Mouse (Mus musculus): Measurements from ENCODE around the gene Saa2. TPM values are rescaled to one million over a fixed set of nuclear protein-coding genes. Genes with fewer than 3 reads are reported as not detected.

Saa2 gene
- polyA plus RNA-seq, 2 experiments from 2014 or later = 0.25 TPM; not detected in 1

- no peak for ATAC-seq
Observed at GRCm38 (mm10) chr7:46764672-46765071, 13.1 kb downstream of the Saa2 start.

- no peak for ATAC-seq
Observed at GRCm38 (mm10) chr7:46767371-46767770, 15.8 kb downstream of the Saa2 start.

- no peak for ATAC-seq
Observed at GRCm38 (mm10) chr7:46768451-46768850, 16.9 kb downstream of the Saa2 start.

- ATAC-seq = peak; percentile 63
Observed at GRCm38 (mm10) chr7:46770706-46771105, 19.1 kb downstream of the Saa2 start.

- ATAC-seq = no peak
Observed at GRCm38 (mm10) chr7:46789177-46789849, 37.7 kb downstream of the Saa2 start.

GRCm38 (mm10) chr7:46793871-46794270, 42.3 kb downstream of the Saa2 start:
- ATAC-seq = no peak

GRCm38 (mm10) chr7:46795287-46796205, 44.0 kb downstream of the Saa2 start, which contains the start of the genes Hps5 and Gtf2h1:
Hps5 (minus strand) TSS chr7:46796064.
Gtf2h1 (plus strand) TSS chr7:46796103.
- ATAC-seq = peak; percentile 91

GRCm38 (mm10) chr7:46796206-46796679, 44.7 kb downstream of the Saa2 start:
- ATAC-seq = peak; percentile 4

GRCm38 (mm10) chr7:46796779-46797178, 45.2 kb downstream of the Saa2 start:
- ATAC-seq = no peak

Other genes with a start within 250 kb of the Saa2 start
- gene Sergef, start 112.0 kb upstream of the Saa2 start, polyA plus RNA-seq (2017; shearing (Covaris generic)) = 10 to 100 TPM; 17.9 to 18.3 TPM
- under 1 TPM in 1 of 2 experiments, not detected in 1; 0.99 TPM for gene Tph1, start 79.3 kb upstream of the Saa2 start, polyA plus RNA-seq (2017; shearing (Covaris generic))
- gene Saal1, start 41.1 kb upstream of the Saa2 start, polyA plus RNA-seq (2017; shearing (Covaris generic)) = 10 to 100 TPM; 17.6 to 18.9 TPM
- gene Saa3, start 36.1 kb upstream of the Saa2 start, polyA plus RNA-seq (2017; shearing (Covaris generic)) = not detected
- not detected for gene Saa4, start 19.2 kb upstream of the Saa2 start, polyA plus RNA-seq (2017; shearing (Covaris generic))
- under 1 TPM in 1 of 2 experiments, not detected in 1; 0.20 TPM for gene Saa1, start 8.8 kb upstream of the Saa2 start, polyA plus RNA-seq (2017; shearing (Covaris generic))
- 10 to 100 TPM; 17.6 to 17.8 TPM for gene Hps5, start 44.3 kb downstream of the Saa2 start, polyA plus RNA-seq (2017; shearing (Covaris generic))
- gene Gtf2h1, start 44.3 kb downstream of the Saa2 start, polyA plus RNA-seq (2017; shearing (Covaris generic)) = 10 to 100 TPM; 22.9 to 23.4 TPM
- gene Ldha, start 89.7 kb downstream of the Saa2 start, polyA plus RNA-seq (2017; shearing (Covaris generic)) = 1,000 to 10,000 TPM; 1,036 to 1,248 TPM
- gene Ldhc, start 109.4 kb downstream of the Saa2 start, polyA plus RNA-seq (2017; shearing (Covaris generic)) = not detected
- 100 to 1,000 TPM in 1 of 2 experiments, 10 to 100 TPM in 1; 85.8 to 103 TPM for gene Tsg101, start 168.2 kb downstream of the Saa2 start, polyA plus RNA-seq (2017; shearing (Covaris generic))
- gene Uevld, start 206.7 kb downstream of the Saa2 start, polyA plus RNA-seq (2017; shearing (Covaris generic)) = 1 to 10 TPM; 6.4 to 8.0 TPM
- gene Gm9999, start 231.8 kb downstream of the Saa2 start, polyA plus RNA-seq (2017; shearing (Covaris generic)) = not detected